Mouse (Mus musculus): ENCODE measurements at regions not wholly inside any gene's neighbourhood (a gene's known extent, or its start where the extent isn't known, plus 50 kb on each side); places are given as distances from the start of the nearest gene placed in this dataset.

GRCm38 (mm10) chr16:24157753-24158152 lies 169.1 kb upstream of the Bcl6 start:
- DNase-seq = no peak
- intact Hi-C loops (cut with DNase I) = loop anchor here (5.0 kb wide), 3 partner anchors 35 to 165 kb away; no protein-coding TSS in a partner anchor

- peak in 1 of 2 experiments; percentile 40 for DNase-seq
- intact Hi-C loops (cut with DNase I) = loop anchor here (5.0 kb wide), 3 partner anchors 35 to 165 kb away; no protein-coding TSS in a partner anchor
Observed at GRCm38 (mm10) chr16:24156729-24157430, 168.2 kb upstream of the Bcl6 start.

GRCm38 (mm10) chr16:24154816-24155357 lies 166.2 kb upstream of the Bcl6 start:
- intact Hi-C loops (cut with DNase I) = loop anchor here (5.0 kb wide), 3 partner anchors 37 to 163 kb away; no protein-coding TSS in a partner anchor

DNA sequence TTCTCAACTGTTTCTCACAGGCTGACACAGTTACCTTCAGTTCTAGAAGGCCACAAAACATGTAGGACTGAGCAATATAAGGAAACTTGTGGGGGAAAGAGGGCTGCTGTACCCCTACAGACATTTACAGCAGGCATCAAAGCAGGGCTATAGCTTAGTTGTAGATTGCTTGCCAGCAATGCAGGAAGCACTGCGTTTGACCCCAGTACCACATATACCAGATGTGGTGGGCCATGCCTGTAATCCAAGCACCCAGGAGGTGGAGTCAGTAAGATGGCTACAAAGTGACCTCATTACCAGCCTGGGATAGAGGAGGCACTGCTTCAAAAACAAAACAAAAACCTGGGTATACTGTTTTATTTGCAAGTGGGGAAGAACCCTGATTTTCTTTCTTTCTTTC lies 165.3 kb upstream of the Bcl6 start:
- intact Hi-C loops (cut with DNase I) = no loop called here
- no peak for DNase-seq

More at GRCm38 (mm10) chr16:24154816-24155357, 166.2 kb upstream of the Bcl6 start:
- DNase-seq = no peak

- DNase-seq = no peak
- intact Hi-C loops (cut with DNase I) = no loop called here
Observed at GRCm38 (mm10) chr16:24151831-24152247, 163.2 kb upstream of the Bcl6 start.

DNA sequence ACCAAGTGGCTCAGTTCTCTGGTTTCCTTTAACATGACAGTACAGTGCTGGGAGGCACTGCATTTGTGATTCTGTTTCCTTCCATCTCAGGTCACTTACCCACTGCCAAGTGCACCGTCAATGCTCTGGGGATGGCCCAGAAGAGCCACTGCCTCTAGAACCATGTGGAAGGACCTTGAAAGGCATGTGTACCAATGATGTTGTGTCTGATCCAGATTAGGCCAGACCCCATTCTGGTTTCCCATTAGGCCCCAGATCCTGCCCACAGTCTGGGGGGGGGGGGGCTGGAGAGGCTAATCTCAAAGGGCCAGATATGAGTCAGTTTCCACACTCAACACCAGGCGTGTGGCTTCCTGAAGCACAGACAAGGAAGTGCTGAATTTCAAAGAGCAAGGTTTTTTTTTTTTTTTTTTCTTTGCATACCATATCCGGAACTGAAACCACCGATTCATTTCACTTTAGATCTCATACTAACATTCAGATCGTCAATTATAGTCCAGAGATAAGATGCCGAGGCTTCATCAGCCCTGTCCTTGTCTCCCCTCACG lies 162.6 kb upstream of the Bcl6 start:
- DNase-seq = no peak
- intact Hi-C loops (cut with DNase I) = no loop called here

- intact Hi-C loops (cut with DNase I) = no loop called here
- DNase-seq = no peak
Observed at GRCm38 (mm10) chr16:24150512-24150911, 161.9 kb upstream of the Bcl6 start.

GRCm38 (mm10) chr16:24149441-24149840 lies 160.8 kb upstream of the Bcl6 start:
- peak in 1 of 2 experiments; percentile 59 for DNase-seq
- intact Hi-C loops (cut with DNase I) = no loop called here

DNA sequence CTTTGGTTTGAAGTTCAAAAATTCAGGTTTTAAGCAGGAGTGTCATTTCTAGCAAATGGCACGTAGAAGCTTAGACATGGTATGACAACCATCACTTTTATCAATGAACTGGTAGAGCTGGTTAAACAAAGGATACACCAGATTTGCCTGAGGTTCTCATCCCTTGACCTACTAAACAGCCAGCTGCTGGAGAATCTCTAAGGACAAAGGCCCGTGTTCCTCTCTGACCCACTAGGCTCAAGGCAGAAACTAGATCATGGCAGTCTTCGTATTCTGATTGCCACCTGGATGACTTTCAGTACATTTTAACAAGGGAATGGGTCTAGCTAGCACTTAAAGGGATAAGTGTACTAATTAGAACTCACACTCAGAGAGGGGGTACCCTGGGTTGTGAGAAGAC lies 155.2 kb upstream of the Bcl6 start:
- intact Hi-C loops (cut with DNase I) = loop anchor here (5.0 kb wide), 2 partner anchors 37 to 62 kb away; no protein-coding TSS in a partner anchor
- no peak for DNase-seq

DNA sequence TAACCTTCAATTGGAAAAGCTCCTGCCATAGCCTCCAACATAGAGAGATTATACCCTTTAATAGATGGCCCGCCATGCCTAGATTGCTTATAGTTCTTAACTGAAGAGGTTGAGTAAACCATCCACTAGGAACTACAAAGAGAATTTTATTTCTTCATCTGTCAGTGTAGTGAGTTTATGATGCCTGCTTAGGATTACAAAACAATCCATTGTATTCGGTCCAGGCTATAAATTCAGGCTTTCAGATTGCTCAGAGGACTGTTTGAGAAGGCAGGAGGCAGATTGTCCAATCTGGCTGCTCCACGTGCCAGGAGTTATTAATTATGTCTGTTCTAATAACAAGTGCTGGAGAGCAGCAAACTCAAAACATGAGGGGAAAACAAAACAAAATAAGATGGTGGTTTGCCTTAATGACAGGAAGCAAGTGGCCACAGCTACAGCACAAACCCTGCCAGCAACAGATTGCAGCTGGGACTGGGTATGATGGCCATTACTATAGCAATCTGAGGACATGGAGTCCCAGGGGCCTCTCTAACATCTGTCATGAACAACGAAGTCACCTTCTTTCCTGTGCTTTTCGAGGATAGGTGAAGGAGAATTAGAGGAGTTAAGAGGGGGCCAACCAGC lies 154.4 kb upstream of the Bcl6 start:
- intact Hi-C loops (cut with DNase I) = loop anchor here (5.0 kb wide), 2 partner anchors 36 to 61 kb away; no protein-coding TSS in a partner anchor
- no peak for DNase-seq

DNA sequence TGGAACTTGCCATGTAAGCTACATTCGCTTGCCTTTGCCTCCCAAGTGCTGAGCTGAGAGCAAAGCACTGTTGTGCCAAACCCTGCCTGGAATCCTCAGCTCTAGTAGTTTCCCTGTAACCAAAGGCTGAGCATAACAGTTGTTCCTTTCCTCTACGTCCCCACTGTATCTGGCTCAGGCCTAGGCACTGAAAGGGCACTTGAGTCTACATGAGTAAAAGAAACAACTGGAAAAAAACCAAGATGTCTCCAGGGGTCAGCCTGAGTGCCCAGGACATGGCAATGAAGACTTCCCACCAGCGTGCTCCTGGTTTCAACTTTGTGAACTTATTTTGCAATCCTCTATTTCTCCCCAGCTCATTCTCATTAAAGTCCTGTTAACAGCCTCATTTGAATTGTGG lies 150.5 kb upstream of the Bcl6 start:
- DNase-seq = no peak
- intact Hi-C loops (cut with DNase I) = no loop called here

DNA sequence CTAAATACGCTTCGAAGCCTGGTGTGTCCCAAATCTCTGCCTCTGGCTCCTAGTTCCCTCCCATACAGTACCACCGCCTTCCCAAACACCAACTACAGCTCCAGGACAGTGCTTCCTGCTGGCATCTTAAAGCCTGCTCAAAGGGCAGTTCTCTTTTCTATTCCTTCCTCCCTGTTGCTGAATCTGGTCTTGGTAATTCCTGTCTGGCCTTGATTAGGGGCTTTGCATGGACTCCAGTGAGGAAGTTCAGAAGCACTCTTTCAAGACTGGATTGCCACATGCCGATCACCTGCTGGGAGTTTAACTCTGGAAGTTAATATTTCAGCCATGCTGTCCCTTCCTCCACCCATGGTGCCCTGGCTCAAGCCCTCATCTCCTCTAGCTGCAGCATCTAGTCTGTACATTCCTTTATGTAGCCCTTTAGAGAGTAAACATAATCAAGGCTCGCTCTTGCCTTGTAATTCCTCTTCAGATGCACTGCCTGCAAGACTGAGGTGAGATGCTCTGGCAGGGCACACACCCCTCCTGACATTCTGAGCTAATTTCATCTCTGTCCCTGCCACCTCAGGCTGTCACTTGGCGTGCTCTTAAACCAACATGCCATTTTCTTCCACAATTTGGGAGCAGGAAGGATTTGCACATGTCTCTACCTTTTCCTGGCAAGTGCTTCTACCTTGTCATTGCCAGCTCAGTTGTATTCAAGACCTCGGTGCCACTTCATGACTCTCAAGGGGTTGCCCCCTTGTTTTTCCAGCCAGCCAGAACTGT lies 148.8 kb upstream of the Bcl6 start:
- intact Hi-C loops (cut with DNase I) = no loop called here
- no peak for DNase-seq

DNA sequence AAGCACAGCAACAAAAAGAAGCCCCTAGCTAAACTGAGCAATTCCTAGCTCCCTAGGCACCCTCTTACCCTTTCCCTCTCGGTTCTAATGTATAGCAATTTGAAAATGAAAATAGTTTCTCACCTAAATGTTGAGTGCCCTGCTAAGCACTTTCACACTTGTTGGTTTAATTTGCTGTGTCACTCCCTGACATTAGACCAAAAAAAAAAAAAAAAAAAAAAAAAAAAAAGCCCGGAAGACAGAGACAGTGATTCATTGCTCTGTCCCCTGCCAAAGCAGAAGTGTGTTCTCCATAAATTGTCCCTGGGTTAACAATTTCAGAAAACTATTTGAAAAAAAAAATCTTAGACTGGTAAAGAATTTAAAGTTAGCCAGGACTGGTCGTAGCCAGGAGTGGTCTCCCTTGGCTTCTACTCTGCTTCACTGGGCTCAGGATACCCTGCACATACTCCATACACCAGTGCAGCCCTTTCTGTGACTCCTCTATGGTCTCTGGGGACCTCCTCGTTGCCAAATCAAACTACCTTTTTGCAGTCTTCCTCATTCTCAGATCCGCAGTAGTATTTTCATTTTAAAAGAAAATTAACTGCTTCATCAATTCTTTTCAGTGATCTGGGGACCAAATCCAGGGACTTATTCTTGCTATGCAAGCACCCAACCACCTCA lies 148.0 kb upstream of the Bcl6 start:
- intact Hi-C loops (cut with DNase I) = no loop called here

DNA sequence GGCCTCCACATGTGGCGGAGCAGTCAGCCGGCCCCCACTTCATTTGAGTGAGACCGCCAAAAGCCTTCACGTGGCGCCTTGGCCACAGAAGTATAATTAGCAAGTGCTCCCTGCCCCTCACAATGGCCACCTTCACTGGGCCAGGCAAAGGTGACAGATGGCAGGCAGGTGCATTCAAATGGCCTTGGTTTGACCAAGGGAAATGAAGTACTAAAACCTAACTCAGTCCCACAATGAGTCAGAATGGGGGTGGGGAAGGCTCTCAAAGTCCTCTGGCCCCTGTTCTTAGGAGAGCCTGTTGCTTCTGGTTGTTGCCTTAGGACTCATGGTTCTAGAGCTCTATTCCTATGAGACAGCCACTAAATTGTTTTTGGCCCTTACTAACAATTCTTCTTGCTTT lies 147.2 kb upstream of the Bcl6 start:
- DNase-seq = no peak
- intact Hi-C loops (cut with DNase I) = no loop called here

More for the DNA sequence above, 148.0 kb upstream of the Bcl6 start:
- DNase-seq = no peak

DNA sequence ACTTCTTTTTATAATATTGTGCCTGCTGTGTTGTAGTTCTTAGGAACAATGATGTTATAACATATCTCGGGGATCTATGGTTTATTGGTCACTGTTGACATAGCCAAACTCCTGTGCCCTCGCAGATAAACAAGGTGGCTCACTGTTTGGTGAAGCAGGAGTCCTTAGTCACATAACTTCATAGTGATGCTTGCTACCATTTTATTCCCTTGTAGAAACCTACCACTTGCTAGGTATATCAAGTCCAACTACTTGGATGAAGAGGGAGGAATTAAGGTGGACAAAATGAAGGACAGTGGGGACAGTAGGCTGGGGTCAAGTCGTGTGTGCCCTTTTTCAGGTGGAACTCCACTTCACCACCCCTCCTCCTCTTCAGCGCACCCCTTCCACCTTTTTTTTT lies 146.7 kb upstream of the Bcl6 start:
- DNase-seq = no peak
- intact Hi-C loops (cut with DNase I) = no loop called here

GRCm38 (mm10) chr16:24134486-24135050 lies 145.9 kb upstream of the Bcl6 start:
- no peak for DNase-seq
- intact Hi-C loops (cut with DNase I) = no loop called here

DNA sequence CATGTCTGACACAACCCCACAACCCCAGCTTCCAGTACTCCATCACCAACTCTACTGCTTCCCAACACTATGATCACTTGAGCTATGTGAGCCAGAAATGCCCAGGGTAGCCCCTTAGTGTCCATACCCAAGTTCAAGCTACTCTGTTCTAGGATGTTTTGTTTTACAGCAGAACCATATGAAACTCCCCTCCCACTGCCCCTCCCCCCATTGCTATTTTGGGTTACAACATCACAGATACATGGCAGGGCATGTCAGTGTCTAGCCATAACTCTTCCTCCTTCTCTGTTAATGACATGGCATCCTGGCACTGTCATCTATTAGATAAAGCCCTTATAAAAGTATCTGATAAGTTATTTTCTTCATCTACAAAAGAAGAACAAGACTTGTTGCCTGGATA lies 142.0 kb upstream of the Bcl6 start:
- DNase-seq = no peak
- intact Hi-C loops (cut with DNase I) = no loop called here

DNA sequence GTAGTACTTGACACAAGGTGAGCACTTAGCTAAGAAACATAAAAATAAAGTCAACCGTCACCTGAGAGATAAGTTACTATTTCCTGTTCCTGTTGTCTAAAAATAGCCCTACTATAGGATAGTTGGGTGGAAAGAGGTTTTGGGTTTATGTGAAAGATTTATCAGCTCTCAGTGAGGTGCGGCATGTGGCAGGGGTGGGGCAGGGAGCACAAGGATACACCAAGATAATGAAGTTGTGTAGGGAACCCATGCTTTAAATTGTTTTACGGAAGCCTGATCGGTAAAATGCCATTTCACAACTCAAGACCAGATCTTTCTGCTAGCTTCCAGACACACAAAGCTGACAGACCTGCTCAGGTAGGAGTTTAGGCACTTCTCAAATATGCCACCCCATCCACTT lies 141.0 kb upstream of the Bcl6 start:
- no peak for DNase-seq
- intact Hi-C loops (cut with DNase I) = no loop called here

DNA sequence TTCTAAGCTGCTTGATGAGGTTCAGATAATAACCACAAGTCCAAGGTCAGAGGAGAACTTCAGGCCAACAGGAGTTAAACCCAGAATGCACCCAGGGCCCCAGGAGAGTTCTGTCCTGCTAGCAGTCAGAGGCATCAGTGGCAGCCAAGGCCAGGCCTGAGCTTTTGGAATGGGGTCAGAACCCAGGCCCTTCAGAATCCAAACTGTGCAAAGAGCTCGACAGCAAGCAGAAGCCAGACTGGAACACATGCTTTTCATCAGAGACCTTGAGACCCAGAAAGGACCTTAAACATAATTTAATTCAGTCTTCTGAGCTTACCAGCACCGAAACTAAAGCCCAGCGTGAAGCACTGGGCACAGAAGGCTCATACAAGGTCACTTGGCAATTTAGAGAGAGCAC lies 139.9 kb upstream of the Bcl6 start:
- peak in 1 of 2 experiments; percentile 36 for DNase-seq
- intact Hi-C loops (cut with DNase I) = no loop called here

DNA sequence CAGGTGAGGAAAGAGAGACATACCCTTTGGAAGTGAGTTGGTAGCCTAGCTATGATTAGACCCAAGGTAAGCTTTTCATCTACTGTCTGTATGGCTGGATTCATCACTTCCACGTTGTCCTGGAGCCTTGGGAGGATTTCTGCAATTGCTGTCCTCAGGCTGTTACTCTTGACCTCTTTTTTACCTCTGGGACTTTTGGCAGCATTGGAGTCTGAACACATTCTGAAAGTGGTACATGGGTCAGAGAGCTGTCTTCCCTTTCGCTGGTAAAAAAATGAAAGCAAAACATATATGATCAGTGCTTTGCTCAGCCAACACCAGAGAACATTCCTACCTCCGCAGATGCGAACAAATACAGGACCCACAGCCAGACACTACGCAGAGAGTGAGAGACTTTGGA lies 136.1 kb upstream of the Bcl6 start:
- intact Hi-C loops (cut with DNase I) = no loop called here
- no peak for DNase-seq
